Mouse (Mus musculus): ENCODE results near the gene Arid1b. TPM values are rescaled to one million over a fixed set of nuclear protein-coding genes. Genes with fewer than 3 reads are reported as not detected.

The Arid1b gene
- polyA plus RNA-seq, 1 experiment from 2014 or later, result 12.5 TPM

DNA sequence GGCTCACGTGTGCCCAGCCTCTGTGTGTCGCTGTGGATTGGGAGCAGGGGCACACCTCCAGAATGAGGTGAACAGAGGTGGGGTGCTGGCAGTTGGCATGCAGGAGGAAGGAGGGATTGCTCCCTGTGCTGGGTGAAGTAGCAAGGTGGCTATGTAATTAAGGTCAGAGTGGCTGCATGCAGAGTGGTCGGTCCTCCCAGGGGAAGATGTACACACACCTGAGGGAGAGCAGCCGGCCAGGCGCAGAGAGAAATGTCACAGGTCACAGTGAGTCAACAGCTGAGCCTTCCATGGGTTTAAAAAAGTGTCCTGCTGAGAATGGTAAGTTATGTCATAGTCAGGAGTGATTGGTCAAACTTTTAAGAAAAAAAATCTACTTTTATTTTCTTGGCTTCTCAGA is 14.6 kb downstream of the Arid1b start:
- H3K9ac ChIP-seq, result no peak overlapping the region
- no peak for ATAC-seq (ENCODE audit: low FRiP score, low read depth)
- no peaks in the 10 kb centered on the region for H3K9me3 ChIP-seq
- H3K4me2 ChIP-seq (replicated peaks), result no peak overlapping the region
- H3K36me3 ChIP-seq, result no peaks in the 10 kb centered on the region
- H3K27ac ChIP-seq, result no peak overlapping the region
- H3K4me1 ChIP-seq, result peaks cover 83% of the 10 kb centered on the region
- 61% methylated on average over 5 of the region's 5 CpGs for WGBS
- no peaks in the 10 kb centered on the region for H3K27me3 ChIP-seq
- no peak overlapping the region for H3K4me3 ChIP-seq

DNA sequence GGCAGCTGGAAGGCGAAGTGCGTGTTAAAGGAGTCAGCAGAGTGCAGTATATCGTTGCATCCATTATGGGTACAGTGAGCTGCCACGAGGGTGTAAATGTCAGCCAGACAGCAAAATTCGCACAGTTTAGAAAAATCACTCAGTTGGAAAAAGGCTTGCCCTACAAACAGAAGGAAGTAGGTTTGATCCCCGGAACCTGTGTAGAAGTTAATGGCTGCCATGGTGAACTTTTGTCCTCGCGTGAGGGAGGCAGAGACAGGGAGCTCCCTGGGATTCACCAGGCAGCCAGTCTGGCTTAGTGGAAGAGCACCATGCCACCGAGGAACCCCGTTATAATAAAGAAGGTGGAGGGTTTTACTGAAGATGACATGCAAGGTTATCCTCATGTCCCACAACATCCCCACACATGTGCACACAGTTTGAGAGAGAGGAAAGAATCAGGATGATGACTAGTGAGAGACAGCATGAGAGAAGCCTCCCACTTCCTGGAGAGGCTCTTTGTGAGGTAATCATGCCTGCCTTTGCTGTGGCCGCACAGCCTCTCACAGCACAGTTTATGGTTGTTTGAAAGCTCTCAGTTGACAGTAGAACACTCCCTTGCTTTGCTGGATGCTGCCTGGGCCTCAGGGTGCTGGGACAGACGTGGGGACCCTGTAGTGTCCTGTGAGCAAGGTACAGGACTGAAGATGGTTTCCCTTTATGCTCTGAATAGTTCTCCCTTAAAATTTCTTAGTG is 15.6 kb downstream of the Arid1b start:
- H3K27me3 ChIP-seq, result no peaks in the 10 kb centered on the region
- WGBS, result 67% methylated on average over 12 of the region's 12 CpGs
- H3K9me3 ChIP-seq, result no peaks in the 10 kb centered on the region
- no peak overlapping the region for H3K9ac ChIP-seq
- H3K4me3 ChIP-seq, result no peak overlapping the region
- no peak overlapping the region for H3K4me2 ChIP-seq (replicated peaks)
- no peak for ATAC-seq (ENCODE audit: low FRiP score, low read depth)
- H3K4me1 ChIP-seq, result peaks cover 82% of the 10 kb centered on the region
- no peak overlapping the region for H3K27ac ChIP-seq
- peaks cover 8% of the 10 kb centered on the region for H3K36me3 ChIP-seq

GRCm38 (mm10) chr17:5010781-5011180 is 16.6 kb downstream of the Arid1b start:
- H3K4me3 ChIP-seq, result no peak overlapping the region
- H3K27me3 ChIP-seq, result no peaks in the 10 kb centered on the region
- no peak overlapping the region for H3K9ac ChIP-seq
- 61% methylated on average over 7 of the region's 7 CpGs for WGBS
- H3K27ac ChIP-seq, result no peak overlapping the region
- peaks cover 11% of the 10 kb centered on the region for H3K36me3 ChIP-seq
- no peak for ATAC-seq (ENCODE audit: low FRiP score, low read depth)
- H3K9me3 ChIP-seq, result no peaks in the 10 kb centered on the region
- no peak overlapping the region for H3K4me2 ChIP-seq (replicated peaks)
- H3K4me1 ChIP-seq, result peaks cover 71% of the 10 kb centered on the region

DNA sequence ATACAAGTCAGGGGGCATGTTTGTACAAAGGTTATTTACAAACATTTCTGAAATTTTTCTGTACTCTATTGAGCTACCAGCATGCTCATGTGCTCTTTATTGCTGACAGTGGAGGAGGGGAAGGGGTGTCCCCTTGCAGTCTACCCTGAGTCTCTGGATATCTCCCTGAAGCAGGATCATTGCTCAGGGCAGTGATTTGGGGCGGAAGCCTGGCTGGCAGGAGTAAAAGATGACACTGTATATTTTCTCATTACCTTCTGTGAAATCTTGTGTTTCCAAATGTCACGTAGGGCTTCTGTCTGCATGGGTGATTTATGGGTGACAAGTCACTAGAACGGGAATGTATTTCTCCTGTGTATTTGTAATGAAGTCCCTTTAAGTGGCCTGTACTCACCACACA is 18.0 kb downstream of the Arid1b start:
- Histone ChIP-seq H3K36me3 (peaks cover 11% of the 10 kb centered on the region), H3K27ac (no peak overlapping the region), H3K4me1 (peaks cover 69% of the 10 kb centered on the region), H3K9me3 (no peaks in the 10 kb centered on the region), H3K4me3 (no peak overlapping the region), H3K9ac (no peak overlapping the region), H3K4me2 (replicated peaks) (no peak overlapping the region), H3K27me3 (no peaks in the 10 kb centered on the region)
- ATAC-seq (ENCODE audit: low FRiP score, low read depth), result no peak
- WGBS, result 59% methylated on average over 3 of the region's 3 CpGs

DNA sequence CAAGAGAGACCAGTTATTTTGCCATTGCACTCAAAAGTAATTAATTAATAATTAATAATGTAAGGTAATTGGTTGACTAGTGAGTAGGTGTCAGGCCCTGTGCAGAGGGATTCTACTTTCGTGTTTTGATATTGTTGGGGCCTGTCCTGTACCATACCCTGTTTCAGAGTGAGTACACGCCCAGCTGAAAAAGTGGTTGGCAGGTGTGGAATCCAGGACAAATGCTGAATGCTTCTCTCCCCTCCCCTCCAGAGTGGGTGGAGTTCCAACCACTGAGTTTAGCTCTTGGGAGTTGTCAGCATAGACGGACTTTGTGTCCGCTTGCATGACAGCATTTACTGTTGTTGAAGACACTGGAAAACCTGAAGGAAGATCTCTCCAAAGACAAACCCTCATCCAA is 18.4 kb downstream of the Arid1b start:
- no peaks in the 10 kb centered on the region for H3K9me3 ChIP-seq
- H3K4me3 ChIP-seq, result no peak overlapping the region
- peaks cover 67% of the 10 kb centered on the region for H3K4me1 ChIP-seq
- peak; percentile 39; the same call in 1 of the 2 replicates for ATAC-seq (ENCODE audit: low FRiP score, low read depth)
- 74% methylated on average over 4 of the region's 4 CpGs for WGBS
- no peaks in the 10 kb centered on the region for H3K27me3 ChIP-seq
- no peak overlapping the region for H3K27ac ChIP-seq
- no peak overlapping the region for H3K9ac ChIP-seq
- no peak overlapping the region for H3K4me2 ChIP-seq (replicated peaks)
- H3K36me3 ChIP-seq, result peaks cover 11% of the 10 kb centered on the region

GRCm38 (mm10) chr17:5014327-5014957 is 20.3 kb downstream of the Arid1b start:
- H3K4me1 ChIP-seq, result peaks cover 56% of the 10 kb centered on the region
- ATAC-seq (ENCODE audit: low FRiP score, low read depth), result no peak
- WGBS, result 82% methylated on average over 23 of the region's 23 CpGs

DNA sequence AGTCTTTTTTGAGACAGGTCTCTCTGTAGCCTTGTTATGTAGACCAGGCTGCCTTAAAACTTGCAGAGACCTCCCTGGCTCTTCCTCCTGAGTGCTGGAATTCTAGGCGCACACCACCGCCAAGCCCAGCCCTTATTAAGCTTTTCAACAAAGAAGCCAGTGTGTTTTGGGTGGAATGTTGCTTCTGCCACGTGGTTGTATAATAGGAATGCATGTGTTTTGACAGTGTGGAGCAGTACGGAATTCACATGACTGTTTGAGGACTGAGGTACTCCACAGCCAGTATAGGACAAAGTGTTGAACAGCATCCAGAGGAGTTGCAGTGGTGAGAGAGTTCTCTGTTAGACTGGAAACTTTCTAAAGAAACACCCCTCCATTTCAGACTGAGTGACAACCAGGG is 22.3 kb downstream of the Arid1b start:
- peaks cover 15% of the 10 kb centered on the region for H3K36me3 ChIP-seq
- H3K4me3 ChIP-seq, result no peak overlapping the region
- H3K27ac ChIP-seq, result no peak overlapping the region
- H3K27me3 ChIP-seq, result no peaks in the 10 kb centered on the region
- peaks cover 51% of the 10 kb centered on the region for H3K4me1 ChIP-seq
- H3K4me2 ChIP-seq (replicated peaks), result no peak overlapping the region
- ATAC-seq (ENCODE audit: low FRiP score, low read depth), result no peak
- H3K9me3 ChIP-seq, result no peaks in the 10 kb centered on the region
- no peak overlapping the region for H3K9ac ChIP-seq
- 56% methylated on average over 4 of the region's 4 CpGs for whole genome bisulfite sequencing

More at GRCm38 (mm10) chr17:5014327-5014957, 20.3 kb downstream of the Arid1b start:
- Histone ChIP-seq H3K36me3 (peaks cover 14% of the 10 kb centered on the region), H3K9ac (no peak overlapping the region), H3K4me3 (no peak overlapping the region), H3K27ac (no peak overlapping the region), H3K9me3 (no peaks in the 10 kb centered on the region), H3K27me3 (no peaks in the 10 kb centered on the region), H3K4me2 (replicated peaks) (no peak overlapping the region)

DNA sequence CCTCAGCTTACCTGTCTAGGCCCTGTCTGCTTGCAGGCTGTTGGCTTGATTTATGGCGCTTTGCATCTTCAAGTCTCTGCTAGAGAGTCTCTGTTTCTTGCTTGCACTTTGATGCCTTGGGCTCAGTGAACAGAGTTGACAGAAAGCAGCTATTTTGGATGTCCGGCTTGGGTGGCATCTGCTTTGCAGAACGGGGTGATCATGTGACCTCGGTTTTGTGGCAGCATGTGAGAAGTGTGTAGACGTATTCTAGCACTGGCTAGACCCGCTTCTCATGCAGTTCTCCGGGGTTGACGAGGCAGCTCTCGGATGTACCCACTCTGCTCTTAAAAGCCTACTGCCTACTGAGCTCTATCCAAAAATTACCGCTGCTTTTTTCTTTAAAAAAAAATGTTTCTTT is 22.9 kb downstream of the Arid1b start:
- Histone ChIP-seq H3K9me3 (no peaks in the 10 kb centered on the region), H3K27me3 (no peaks in the 10 kb centered on the region), H3K4me1 (peaks cover 53% of the 10 kb centered on the region), H3K36me3 (peaks cover 15% of the 10 kb centered on the region), H3K4me2 (replicated peaks) (no peak overlapping the region), H3K4me3 (no peak overlapping the region), H3K9ac (no peak overlapping the region), H3K27ac (no peak overlapping the region)
- WGBS, result 78% methylated on average over 10 of the region's 10 CpGs
- ATAC-seq (ENCODE audit: low FRiP score, low read depth), result no peak

GRCm38 (mm10) chr17:5021303-5022003 is 27.3 kb downstream of the Arid1b start:
- no peak overlapping the region for H3K9ac ChIP-seq
- peak overlapping the region; percentile 37 for H3K4me2 ChIP-seq (replicated peaks)
- H3K4me1 ChIP-seq, result peaks cover 48% of the 10 kb centered on the region
- H3K27me3 ChIP-seq, result no peaks in the 10 kb centered on the region
- no peaks in the 10 kb centered on the region for H3K9me3 ChIP-seq
- no peak for ATAC-seq (ENCODE audit: low FRiP score, low read depth)
- H3K4me3 ChIP-seq, result no peak overlapping the region
- WGBS, result 19% methylated on average over 11 of the region's 11 CpGs
- no peak overlapping the region for H3K27ac ChIP-seq
- 0 out of 2 replicates have a peak, but pooled peaks cover 3% of the 10 kb centered on the region for H3K36me3 ChIP-seq

DNA sequence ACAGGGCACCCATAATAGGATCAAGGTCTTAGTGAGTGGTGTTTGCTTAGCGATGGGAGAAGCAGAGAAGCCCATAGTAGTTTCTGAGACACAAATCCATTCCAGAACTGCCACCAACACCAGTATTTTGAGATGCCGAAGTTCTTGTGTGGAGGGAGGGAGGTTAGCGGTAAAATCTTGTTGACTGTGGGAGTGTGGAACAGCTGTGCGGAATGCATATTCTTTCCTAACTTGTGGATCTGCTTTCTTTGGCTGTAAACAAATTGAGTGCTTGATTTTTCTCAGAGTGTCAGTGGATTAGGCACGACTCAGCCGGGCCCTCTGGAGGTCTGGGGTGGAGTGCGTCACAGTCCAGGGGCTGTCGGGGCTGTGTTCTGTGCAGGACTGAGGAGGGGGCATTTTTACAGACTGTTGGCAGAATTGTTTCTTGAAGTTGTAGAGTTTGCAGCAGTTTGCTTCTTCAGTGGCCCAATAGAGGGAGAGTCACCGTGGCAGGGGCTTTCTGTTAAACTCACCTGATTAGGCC is 27.9 kb downstream of the Arid1b start:
- Histone ChIP-seq H3K4me1 (peaks cover 41% of the 10 kb centered on the region), H3K36me3 (0 out of 2 replicates have a peak, but pooled peaks cover 3% of the 10 kb centered on the region), H3K9ac (no peak overlapping the region), H3K27ac (no peak overlapping the region), H3K9me3 (no peaks in the 10 kb centered on the region), H3K4me2 (replicated peaks) (peak overlapping the region; percentile 37), H3K4me3 (no peak overlapping the region), H3K27me3 (no peaks in the 10 kb centered on the region)
- no peak for ATAC-seq (ENCODE audit: low FRiP score, low read depth)
- WGBS, result 50% methylated on average over 9 of the region's 9 CpGs

DNA sequence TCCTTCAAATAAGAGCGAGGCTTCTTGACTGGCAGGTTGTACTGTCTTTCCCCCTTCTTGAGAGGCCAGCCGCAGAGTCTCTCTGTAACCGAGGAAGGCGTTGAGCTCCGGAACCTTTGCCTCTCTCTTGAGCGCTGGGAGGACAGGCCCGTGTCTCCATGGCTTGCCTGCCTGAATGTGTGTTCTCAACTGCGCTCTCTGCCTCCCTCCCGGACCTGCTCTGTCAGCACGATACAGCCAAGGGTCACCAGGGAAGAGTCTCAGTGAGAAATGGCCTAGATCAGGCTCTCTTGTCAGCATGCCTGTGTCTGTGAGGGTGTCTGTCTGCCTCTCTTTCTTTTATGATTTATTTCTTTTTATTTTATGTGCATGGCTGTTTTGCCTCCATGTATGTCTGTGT is 29.6 kb downstream of the Arid1b start:
- 0 out of 2 replicates have a peak, but pooled peaks cover 3% of the 10 kb centered on the region for H3K36me3 ChIP-seq
- ATAC-seq (ENCODE audit: low FRiP score, low read depth), result no peak
- no peak overlapping the region for H3K4me3 ChIP-seq
- H3K9me3 ChIP-seq, result no peaks in the 10 kb centered on the region
- no peak overlapping the region for H3K4me2 ChIP-seq (replicated peaks)
- H3K9ac ChIP-seq, result no peak overlapping the region
- H3K27me3 ChIP-seq, result no peaks in the 10 kb centered on the region
- 77% methylated on average over 10 of the region's 10 CpGs for WGBS
- H3K27ac ChIP-seq, result no peak overlapping the region
- H3K4me1 ChIP-seq, result peaks cover 30% of the 10 kb centered on the region

DNA sequence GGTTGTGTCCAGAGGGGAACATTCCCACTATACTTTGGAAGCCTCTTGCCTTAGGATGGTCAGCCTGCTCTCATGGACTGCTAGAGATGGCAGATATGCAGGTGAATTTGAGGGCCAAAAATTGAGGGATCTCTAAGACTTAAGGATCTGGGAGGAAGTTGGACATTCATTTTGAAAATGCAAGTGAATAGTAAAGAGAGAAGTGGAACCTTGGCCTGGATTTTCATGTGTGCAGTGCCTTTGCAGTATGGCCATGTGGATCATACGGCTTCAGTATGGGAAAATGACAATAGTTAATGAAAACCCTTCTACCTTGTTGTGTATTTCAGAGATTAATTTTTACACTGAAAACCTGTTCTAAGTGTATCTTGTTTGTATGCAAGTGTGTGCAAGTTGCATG is 31.3 kb downstream of the Arid1b start:
- ATAC-seq (ENCODE audit: low FRiP score, low read depth), result no peak
- no peak overlapping the region for H3K4me2 ChIP-seq (replicated peaks)
- H3K27me3 ChIP-seq, result no peaks in the 10 kb centered on the region
- H3K36me3 ChIP-seq, result no peaks in the 10 kb centered on the region
- H3K27ac ChIP-seq, result no peak overlapping the region
- H3K4me1 ChIP-seq, result peaks cover 38% of the 10 kb centered on the region
- no peak overlapping the region for H3K9ac ChIP-seq
- no peaks in the 10 kb centered on the region for H3K9me3 ChIP-seq
- WGBS, result 81% methylated on average over 1 of the region's 1 CpGs
- H3K4me3 ChIP-seq, result no peak overlapping the region
